Mouse (Mus musculus) MN1 (cell line): Measurements from ENCODE around the gene Xpot.

Source experiments
- DNase-seq: peaks from one replicate; pipeline ENCODE4 v3.0.0-alpha.2; 2016; ENCODE audit warnings: low spot score

The Xpot gene

GRCm38 (mm10) chr10:121576372-121576771, 49.8 kb downstream of the Xpot start:
- DNase-seq = no peak

GRCm38 (mm10) chr10:121571511-121572147, 54.5 kb downstream of the Xpot start:
- no peak for DNase-seq

GRCm38 (mm10) chr10:121571031-121571430, 55.1 kb downstream of the Xpot start:
- DNase-seq = no peak

GRCm38 (mm10) chr10:121569796-121570195, 56.3 kb downstream of the Xpot start:
- no peak for DNase-seq

- no peak for DNase-seq
Observed at GRCm38 (mm10) chr10:121569001-121569589, 57.0 kb downstream of the Xpot start.

- no peak for DNase-seq
Observed at GRCm38 (mm10) chr10:121568534-121568933, 57.6 kb downstream of the Xpot start.

GRCm38 (mm10) chr10:121568026-121568425, 58.1 kb downstream of the Xpot start:
- DNase-seq = no peak

- no peak for DNase-seq
Observed at GRCm38 (mm10) chr10:121564447-121564846, 61.7 kb downstream of the Xpot start.

- DNase-seq = no peak
Observed at GRCm38 (mm10) chr10:121558231-121558630, 67.9 kb downstream of the Xpot start.

- no peak for DNase-seq
Observed at GRCm38 (mm10) chr10:121556263-121556662, 69.9 kb downstream of the Xpot start.

GRCm38 (mm10) chr10:121550334-121550733, 75.8 kb downstream of the Xpot start:
- no peak for DNase-seq

- no peak for DNase-seq
Observed at GRCm38 (mm10) chr10:121549670-121550069, 76.5 kb downstream of the Xpot start.

GRCm38 (mm10) chr10:121547162-121547561, 79.0 kb downstream of the Xpot start:
- DNase-seq = no peak

- no peak for DNase-seq
Observed at GRCm38 (mm10) chr10:121543577-121543976, 82.6 kb downstream of the Xpot start.

GRCm38 (mm10) chr10:121542156-121542555, 84.0 kb downstream of the Xpot start:
- DNase-seq = no peak
